Mouse (Mus musculus) G1E (cell line): ENCODE measurements around the gene Gm21962.

Experiments used
- CTCF ChIP-seq: IDR thresholded peaks from 2 replicates; pipeline ENCODE4 v1.5.1; 2012; ENCODE audit warnings: low read depth, low read length, inconsistent platforms, mixed read lengths
- GATA1 ChIP-seq: IDR thresholded peaks from 2 replicates; pipeline ENCODE4 v1.6.1; 2012; ENCODE audit warnings: borderline replicate concordance, low read length, inconsistent platforms, mixed read lengths
- POLR2AphosphoS5 ChIP-seq: IDR thresholded peaks from 2 replicates; pipeline ENCODE4 v1.6.1; 2012; ENCODE audit warnings: low read depth, low read length, inconsistent platforms; ENCODE audit not compliant: insufficient replicate concordance
- TAL1 ChIP-seq: conservative IDR thresholded peaks from 2 replicates; pipeline ENCODE4 v1.6.1; 2012; ENCODE audit warnings: low read depth, low read length, inconsistent platforms, mixed read lengths

- TF ChIP-seq CTCF, result no peak
- TF ChIP-seq POLR2AphosphoS5, result no peak
- TF ChIP-seq TAL1, result no peak
- TF ChIP-seq GATA1, result no peak
Observed at GRCm38 (mm10) chr3:137683807-137684403, 12.6 kb downstream of the Gm21962 start.
